Mouse (Mus musculus) thymus, postnatal 0 days (tissue): Measurements from ENCODE around the gene Tldc2. TPM values are rescaled to one million over a fixed set of nuclear protein-coding genes. Genes with fewer than 3 reads are reported as not detected.

Experiments used
- DNase-seq: peaks from one replicate; pipeline ENCODE4 v3.0.0-alpha.2; 2015; ENCODE audit warnings: low spot score
- polyA plus RNA-seq: library from polyadenylated mRNA; unstranded; fragments of >200 nt; fragmentation: Nextera tagmentation; extraction: Ambion mirVana; gene quantifications from 2 replicates; pipeline ENCODE4 v1.2.1, GENCODE M21; 2015

The Tldc2 gene
- polyA plus RNA-seq, 1 experiment from 2014 or later: not detected

DNA sequence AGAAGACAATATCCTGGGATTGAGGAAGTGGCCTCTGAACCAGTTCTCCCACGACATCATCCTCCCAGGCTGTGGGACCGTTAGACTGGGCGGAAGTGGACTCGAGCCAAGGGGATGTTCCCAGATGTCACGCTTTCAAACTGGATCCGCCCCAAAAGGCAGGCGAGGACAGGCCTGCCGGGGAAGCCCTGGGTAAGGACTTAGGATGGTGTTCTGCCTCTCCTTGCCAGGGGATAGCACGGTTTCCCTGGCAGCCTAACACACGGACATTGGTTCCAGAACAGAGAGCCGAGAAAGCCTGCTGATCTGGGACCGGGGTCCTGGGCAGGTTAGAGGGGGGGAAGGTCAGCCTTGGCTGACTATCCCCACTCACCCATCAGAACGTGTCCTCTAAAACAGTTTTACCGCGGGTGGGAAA is 9.2 kb upstream of the Tldc2 start:
- no peak for DNase-seq

- no peak for DNase-seq
Observed at GRCm38 (mm10) chr2:157078059-157078792, 8.6 kb upstream of the Tldc2 start.

DNA sequence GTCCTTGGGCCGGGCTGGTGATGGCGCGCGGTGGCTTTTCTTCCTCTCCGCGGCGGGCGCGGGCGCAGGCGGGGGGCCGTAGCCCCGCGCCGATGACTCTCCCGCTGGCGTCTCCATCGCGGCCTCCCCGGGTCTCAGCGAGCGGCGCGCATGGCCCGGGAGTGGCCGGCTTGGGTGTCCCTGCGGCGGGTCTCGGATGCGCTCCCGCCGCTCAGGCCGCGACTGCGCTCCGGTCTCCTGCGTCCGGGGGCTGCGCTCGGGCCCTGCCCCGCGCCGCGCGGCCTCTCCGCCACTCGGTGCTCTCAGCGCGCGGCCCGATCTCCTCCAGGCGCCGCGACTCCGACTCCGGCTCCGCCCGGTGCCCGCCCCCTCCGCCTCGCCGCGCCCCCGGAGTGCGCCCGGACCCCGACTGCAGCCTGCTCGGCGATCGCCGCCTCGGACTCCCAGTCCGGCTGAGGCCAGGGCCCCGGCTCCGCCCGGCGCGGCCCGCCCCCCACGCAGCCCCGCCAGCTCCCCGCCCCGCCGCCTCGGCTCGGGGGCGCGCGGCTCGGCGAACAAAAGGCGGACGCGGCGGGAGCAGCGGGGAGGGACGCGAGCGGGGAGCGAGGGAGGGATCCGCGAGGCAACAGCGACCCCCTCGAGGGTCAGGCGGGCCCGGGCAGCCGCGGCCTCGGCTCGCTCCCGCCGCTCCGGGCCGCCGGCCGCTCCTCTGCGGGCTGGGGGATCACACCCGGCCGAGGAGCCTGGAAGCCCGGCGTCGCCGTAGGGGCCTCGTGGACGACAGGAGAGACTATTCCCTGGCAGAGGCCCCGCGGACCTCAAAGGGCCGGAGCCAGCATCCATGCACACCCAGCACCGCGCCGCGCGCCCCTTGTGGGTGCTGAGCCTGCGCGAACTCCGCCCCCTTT is 7.8 kb upstream of the Tldc2 start, which contains the start of gene Soga1:
Soga1 (minus strand) TSS at position 462 of the 908 bp plus-strand sequence.
- DNase-seq: peak; percentile 51

- no peak for DNase-seq
Observed at GRCm38 (mm10) chr2:157079701-157080180, 7.1 kb upstream of the Tldc2 start.

DNA sequence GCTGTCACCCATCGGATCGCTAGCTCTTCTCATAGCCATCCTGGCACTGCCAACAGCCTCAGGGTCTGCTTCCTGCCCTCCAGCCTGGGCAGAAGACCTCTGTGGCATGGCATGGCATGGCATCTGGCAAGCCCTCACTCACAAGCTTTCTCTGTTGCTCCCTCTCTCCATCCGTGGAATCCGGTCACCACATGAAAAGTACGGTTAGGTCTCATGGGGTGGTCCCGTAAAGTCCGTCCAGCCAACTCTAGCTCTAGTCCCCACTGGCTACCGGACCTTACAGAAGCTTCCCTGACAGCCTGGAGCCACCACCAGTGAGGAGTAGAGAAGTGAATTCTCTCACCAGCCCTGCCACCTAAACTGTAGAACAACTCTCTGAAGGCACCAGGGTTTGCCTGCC is 5.5 kb upstream of the Tldc2 start:
- no peak for DNase-seq

DNA sequence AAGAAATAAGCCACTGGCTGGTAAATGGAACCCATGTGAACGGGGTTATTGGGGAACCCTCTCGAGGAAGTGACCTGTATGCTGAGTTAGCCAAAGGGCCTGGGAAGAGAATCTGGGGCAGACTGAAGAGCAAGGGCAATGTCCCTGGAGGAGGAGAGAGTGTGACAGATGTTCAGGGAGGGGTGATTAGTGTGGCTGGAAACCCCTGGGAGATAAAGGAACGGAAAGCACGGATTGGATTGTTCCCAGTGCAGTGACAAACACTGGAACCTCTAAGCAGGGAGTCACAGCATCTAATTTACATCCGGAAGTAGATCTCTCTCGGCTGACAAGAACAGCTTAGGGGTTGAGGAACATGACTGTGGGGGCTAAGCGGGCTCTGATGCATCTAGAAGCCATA is 4.9 kb upstream of the Tldc2 start:
- DNase-seq: no peak

DNA sequence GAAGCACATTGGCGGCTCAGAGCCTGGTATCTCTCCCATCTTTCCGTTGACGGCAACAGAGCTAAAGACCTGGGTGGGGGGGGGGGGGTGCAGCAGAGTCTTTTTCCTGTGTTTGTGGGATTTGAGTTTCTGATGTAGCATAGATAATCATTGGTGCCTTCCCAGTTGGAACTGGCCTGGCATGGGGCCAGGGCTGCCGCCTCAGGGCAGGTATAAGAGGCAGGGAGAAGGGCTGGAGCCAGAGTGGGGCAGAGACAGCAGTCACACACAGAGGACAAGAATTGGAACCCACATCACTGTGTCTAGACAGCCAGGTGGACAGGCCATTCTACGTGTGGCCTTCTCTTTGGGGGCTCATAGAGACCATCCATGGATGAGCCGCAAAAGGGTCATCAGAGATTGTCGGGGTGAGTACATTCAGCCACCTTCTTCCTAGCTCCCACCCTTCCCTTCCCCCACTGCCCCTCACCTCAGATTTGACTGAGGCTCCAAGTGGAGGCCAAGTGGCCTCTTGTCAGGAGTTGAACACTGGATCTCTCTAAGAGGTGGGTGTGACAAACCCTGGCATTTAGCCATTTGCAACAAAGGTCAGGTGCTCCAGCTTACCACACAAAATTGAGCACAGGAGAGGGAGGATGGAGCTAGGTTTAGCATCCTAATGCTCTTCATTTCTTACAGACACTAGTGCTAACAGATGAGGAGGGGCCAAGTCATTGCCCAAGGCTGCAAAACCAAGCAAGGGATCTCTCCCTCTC is 1.8 kb upstream of the Tldc2 start:
- no peak for DNase-seq

GRCm38 (mm10) chr2:157087536-157088317 is 872 bp downstream of the Tldc2 start:
- no peak for DNase-seq

GRCm38 (mm10) chr2:157092024-157092423 is 5.2 kb downstream of the Tldc2 start:
- DNase-seq: no peak

GRCm38 (mm10) chr2:157095005-157095755 is 8.3 kb downstream of the Tldc2 start:
- peak; percentile 60 for DNase-seq

- no peak for DNase-seq
Observed at GRCm38 (mm10) chr2:157099532-157100318, 12.9 kb downstream of the Tldc2 start.

DNA sequence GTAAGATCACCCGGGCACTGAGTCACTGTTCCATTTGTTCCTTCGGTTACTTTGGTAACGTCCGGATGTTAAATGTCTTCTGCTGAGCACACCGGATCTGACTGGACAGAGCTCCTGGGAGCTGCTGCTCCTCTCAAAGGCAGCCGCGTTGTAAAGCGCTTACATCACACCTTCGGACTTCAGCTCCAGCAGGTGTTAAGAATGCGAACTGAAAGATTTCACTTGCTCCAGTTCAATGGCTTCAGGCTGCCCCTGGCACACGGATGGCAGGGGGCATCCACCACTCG is 13.4 kb downstream of the Tldc2 start:
- DNase-seq: no peak

GRCm38 (mm10) chr2:157101650-157102049 is 14.8 kb downstream of the Tldc2 start:
- DNase-seq: no peak

DNA sequence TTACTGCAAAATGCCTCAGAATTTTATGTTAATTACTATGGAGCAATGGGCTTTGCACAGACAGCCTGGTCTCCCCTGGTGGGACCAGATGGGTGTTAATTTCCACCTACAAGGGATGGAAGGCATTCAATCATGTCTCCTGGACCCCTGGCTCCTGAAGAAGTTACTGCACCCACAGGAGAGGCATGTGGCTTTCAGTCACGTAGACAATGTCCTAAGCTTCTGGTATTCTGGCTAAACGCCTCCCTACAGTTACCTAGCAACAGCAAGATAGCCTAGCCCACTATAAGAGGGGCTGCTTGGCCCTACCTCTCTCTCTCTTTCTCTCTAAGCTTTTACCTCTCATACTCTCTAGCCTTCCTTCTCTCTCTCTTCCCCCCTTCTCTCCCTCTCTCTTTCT is 15.4 kb downstream of the Tldc2 start:
- DNase-seq: no peak

DNA sequence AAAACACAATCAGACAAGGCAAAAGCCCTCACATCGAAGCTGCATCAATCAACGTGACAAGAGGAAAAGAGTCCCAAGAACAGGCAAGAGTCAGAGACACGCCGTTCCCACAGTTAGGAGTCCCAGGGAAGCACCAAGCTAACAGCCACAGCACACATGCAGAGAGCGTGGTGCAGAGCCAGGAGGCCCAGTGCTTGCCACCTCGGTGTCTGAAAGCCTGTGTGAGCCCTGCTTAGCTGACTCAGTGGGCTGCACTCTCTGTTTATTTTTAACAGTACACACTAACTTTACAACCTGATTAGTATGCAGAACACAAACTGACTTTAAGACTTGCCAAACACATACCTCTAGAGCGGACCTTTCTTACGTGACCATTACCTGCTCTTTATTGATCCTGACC is 17.6 kb downstream of the Tldc2 start:
- no peak for DNase-seq

- DNase-seq: no peak
Observed at GRCm38 (mm10) chr2:157108236-157108635, 21.4 kb downstream of the Tldc2 start.

- DNase-seq: peak; percentile 60
Observed at GRCm38 (mm10) chr2:157116964-157117363, 30.1 kb downstream of the Tldc2 start.

GRCm38 (mm10) chr2:157118556-157118955 is 31.7 kb downstream of the Tldc2 start:
- no peak for DNase-seq

- DNase-seq: peak; percentile 63
Observed at GRCm38 (mm10) chr2:157119075-157119474, 32.2 kb downstream of the Tldc2 start.
